Mouse (Mus musculus): ENCODE measurements around the gene Tfap4. TPM values are rescaled to one million over a fixed set of nuclear protein-coding genes. Genes with fewer than 3 reads are reported as not detected.

Tfap4 gene
- polyA plus RNA-seq, 2 experiments: 4.6 to 6.9 TPM

DNA sequence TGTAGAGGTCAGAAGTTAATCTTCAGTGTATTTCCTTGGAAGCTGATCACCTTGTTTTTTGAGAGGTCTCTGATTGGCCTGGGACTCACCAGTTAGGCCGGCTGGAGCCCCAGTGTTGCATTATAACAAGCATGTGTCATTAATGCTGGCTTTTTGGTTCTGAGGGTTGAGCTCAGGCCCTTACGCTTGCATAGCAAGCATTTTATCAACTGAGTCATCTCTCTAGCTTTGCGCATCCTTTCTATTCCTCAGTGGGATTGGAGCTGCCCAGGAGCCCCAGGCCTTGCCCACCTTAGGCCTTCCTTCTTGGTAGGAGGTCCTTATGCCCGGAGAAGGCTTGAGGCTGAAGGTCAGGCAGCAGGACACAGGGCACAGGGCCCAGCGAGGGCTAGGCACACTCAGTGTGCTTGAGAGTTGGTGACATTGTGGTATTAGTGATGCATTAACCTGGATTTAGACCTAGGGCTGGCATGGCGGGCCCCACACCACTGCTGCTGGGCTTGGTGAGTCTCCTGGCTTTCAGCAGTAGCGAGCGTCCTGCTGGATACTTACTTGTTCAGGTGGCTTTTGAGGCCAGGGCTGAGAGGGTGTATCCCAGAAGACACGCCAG is 41.2 kb upstream of the Tfap4 start:
- TF ChIP-seq CTCF (IDR thresholded peaks at IDR 0.05; ENCODE audit: low read depth): no peak
- TF ChIP-seq EP300 (IDR thresholded peaks at IDR 0.05; ENCODE audit: low read depth): no peak
- Histone ChIP-seq H3K9me3 (ENCODE audit: control insufficient read depth, low read length) (no peaks in the 10 kb centered on the region), H3K27ac (no peak overlapping the region), H3K4me3 (ENCODE audit: insufficient read depth in 1 of 2, low read depth in 2 of 2, low read length in 2 of 2) (no peak overlapping the region), H3K36me3 (replicated peaks; ENCODE audit: control insufficient read depth, insufficient read depth, low read depth) (no peaks in the 10 kb centered on the region), H3K27me3 (ENCODE audit: control insufficient read depth, insufficient read depth, low read length) (peaks cover 8% of the 10 kb centered on the region; the same call in 1 of the 2 replicates), H3K4me1 (replicated peaks; ENCODE audit: control insufficient read depth in 2 of 2, insufficient read depth in 2 of 2, low read length in 1 of 2) (peaks cover 0 to 11% of the 10 kb centered on the region in 2 experiments; a peak in 2 of 4 replicates), H3K9ac (replicated peaks) (no peak overlapping the region), H3K4me2 (ENCODE audit: low read depth) (no peak overlapping the region)
- ATAC-seq (ENCODE audit: insufficient read depth) (no peak), DNase-seq (ENCODE audit: low read depth in 3 of 3, low spot score in 3 of 3) (no peak)
- WGBS (ENCODE audit: insufficient replicate concordance): 55% methylated on average over 9 of the region's 9 CpGs

DNA sequence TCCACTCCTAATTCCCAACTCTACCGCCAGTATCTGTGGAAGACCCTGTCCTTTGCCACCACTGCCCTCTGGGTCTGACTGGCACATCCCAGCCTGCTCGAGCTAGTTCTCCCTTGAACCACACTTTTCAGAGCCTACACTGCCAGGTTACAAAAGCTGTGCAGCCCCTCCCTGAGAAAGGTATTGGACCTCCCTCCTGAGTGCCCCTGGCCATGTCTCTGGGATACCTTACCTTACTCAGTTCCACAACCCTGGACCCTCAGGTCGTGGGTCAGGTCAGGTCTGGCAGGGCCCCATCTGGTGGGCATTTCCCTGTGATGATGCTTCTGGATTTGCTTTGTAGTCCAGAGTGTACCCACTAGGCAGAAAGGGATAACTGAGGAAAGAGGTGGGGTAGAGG is 40.0 kb upstream of the Tfap4 start:
- ATAC-seq (ENCODE audit: insufficient read depth): no peak
- no peak overlapping the region for H3K27ac ChIP-seq

DNA sequence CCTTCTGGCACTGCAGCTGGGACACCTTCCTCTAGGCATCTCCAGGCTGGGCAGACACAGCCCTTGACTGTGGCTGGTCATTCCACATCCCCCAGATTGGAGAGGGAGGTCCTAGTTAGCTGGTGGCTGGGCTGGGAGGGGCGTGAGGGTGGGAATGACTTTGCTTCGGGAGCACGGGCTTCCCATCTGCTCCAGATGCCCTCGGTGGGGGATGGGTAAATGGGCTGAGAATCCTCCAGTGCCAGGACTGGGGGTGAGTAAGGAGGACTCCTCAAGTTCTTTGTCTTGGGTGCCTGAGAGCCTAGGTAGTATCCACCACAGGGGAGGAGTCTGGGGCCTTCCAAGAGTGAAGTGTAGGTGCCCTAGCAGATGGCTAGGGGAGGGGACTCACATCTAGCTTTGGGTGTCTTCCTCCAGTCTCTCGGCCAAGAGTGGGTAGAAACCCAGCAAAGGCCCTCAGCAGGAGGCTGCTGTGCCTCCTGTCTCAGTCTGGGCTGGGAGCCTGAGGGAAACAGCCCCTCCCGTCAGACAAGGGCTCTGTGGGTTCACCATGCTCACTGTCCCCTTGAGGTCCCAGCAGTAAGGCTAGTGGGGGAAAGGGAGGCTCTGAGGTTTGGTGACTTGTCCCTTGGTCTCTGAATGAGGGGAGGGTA is 39.4 kb upstream of the Tfap4 start:
- H3K27ac ChIP-seq: no peak overlapping the region
- no peak for ATAC-seq (ENCODE audit: insufficient read depth)
- no peak overlapping the region for H3K4me3 ChIP-seq (ENCODE audit: insufficient read depth in 1 of 2, low read depth in 2 of 2, low read length in 2 of 2)
- TF ChIP-seq EP300 (IDR thresholded peaks at IDR 0.05; ENCODE audit: low read depth) (no peak), CTCF (IDR thresholded peaks at IDR 0.05; ENCODE audit: low read depth) (no peak)
- no peak overlapping the region for H3K4me2 ChIP-seq (ENCODE audit: low read depth)
- H3K4me1 ChIP-seq (replicated peaks; ENCODE audit: control insufficient read depth in 2 of 2, insufficient read depth in 2 of 2, low read length in 1 of 2): peaks cover 0 to 8% of the 10 kb centered on the region in 2 experiments; a peak in 2 of 4 replicates
- no peak for DNase-seq (ENCODE audit: low read depth in 3 of 3, low spot score in 3 of 3)
- peaks cover 26% of the 10 kb centered on the region for H3K27me3 ChIP-seq (ENCODE audit: control insufficient read depth, insufficient read depth, low read length)
- H3K9me3 ChIP-seq (ENCODE audit: control insufficient read depth, low read length): no peaks in the 10 kb centered on the region
- 55% methylated on average over 6 of the region's 6 CpGs for WGBS (ENCODE audit: insufficient replicate concordance)
- no peaks in the 10 kb centered on the region for H3K36me3 ChIP-seq (replicated peaks; ENCODE audit: control insufficient read depth, insufficient read depth, low read depth)
- H3K9ac ChIP-seq (replicated peaks): no peak overlapping the region

More for the DNA sequence above, 40.0 kb upstream of the Tfap4 start:
- H3K4me2 ChIP-seq (ENCODE audit: low read depth): no peak overlapping the region
- peaks cover 20% of the 10 kb centered on the region for H3K27me3 ChIP-seq (ENCODE audit: control insufficient read depth, insufficient read depth, low read length)
- peaks cover 0 to 8% of the 10 kb centered on the region in 2 experiments; a peak in 2 of 4 replicates for H3K4me1 ChIP-seq (replicated peaks; ENCODE audit: control insufficient read depth in 2 of 2, insufficient read depth in 2 of 2, low read length in 1 of 2)
- TF ChIP-seq EP300 (IDR thresholded peaks at IDR 0.05; ENCODE audit: low read depth) (no peak), CTCF (IDR thresholded peaks at IDR 0.05; ENCODE audit: low read depth) (no peak)
- H3K9me3 ChIP-seq (ENCODE audit: control insufficient read depth, low read length): no peaks in the 10 kb centered on the region
- DNase-seq (ENCODE audit: low read depth in 3 of 3, low spot score in 3 of 3): no peak
- H3K4me3 ChIP-seq (ENCODE audit: insufficient read depth in 1 of 2, low read depth in 2 of 2, low read length in 2 of 2): no peak overlapping the region
- no peak overlapping the region for H3K9ac ChIP-seq (replicated peaks)
- WGBS (ENCODE audit: insufficient replicate concordance): 70% methylated on average over 3 of the region's 3 CpGs
- no peaks in the 10 kb centered on the region for H3K36me3 ChIP-seq (replicated peaks; ENCODE audit: control insufficient read depth, insufficient read depth, low read depth)

DNA sequence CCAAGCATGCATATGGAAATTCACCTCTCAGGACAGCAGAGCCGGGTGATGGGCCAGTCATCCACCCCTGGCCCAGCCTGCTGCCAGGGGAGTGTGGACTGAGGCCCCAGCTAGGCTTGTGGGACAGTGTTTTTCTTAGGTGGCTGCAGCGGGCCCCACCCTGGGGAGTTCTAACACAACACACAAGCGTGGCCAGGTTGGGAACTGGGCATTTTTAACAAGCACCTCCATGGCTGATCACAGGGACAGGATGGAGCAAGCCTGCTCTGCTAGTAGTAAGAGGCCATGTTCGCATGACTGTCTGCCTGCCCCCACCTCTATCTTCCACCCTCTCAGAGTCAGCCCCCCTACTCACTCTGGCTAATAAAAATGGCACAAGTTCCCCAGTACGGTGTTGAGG is 38.4 kb upstream of the Tfap4 start:
- Histone ChIP-seq H3K4me3 (ENCODE audit: insufficient read depth in 1 of 2, low read depth in 2 of 2, low read length in 2 of 2) (no peak overlapping the region), H3K4me2 (ENCODE audit: low read depth) (no peak overlapping the region), H3K4me1 (replicated peaks; ENCODE audit: control insufficient read depth in 2 of 2, insufficient read depth in 2 of 2, low read length in 1 of 2) (peaks cover 0 to 8% of the 10 kb centered on the region in 2 experiments; a peak in 2 of 4 replicates), H3K9ac (replicated peaks) (no peak overlapping the region), H3K27ac (no peak overlapping the region), H3K9me3 (ENCODE audit: control insufficient read depth, low read length) (no peaks in the 10 kb centered on the region), H3K27me3 (ENCODE audit: control insufficient read depth, insufficient read depth, low read length) (peaks cover 36% of the 10 kb centered on the region), H3K36me3 (replicated peaks; ENCODE audit: control insufficient read depth, insufficient read depth, low read depth) (no peaks in the 10 kb centered on the region)
- TF ChIP-seq EP300 (IDR thresholded peaks at IDR 0.05; ENCODE audit: low read depth): no peak
- no peak for TF ChIP-seq CTCF (IDR thresholded peaks at IDR 0.05; ENCODE audit: low read depth)
- WGBS (ENCODE audit: insufficient replicate concordance): 59% methylated on average over 5 of the region's 5 CpGs
- DNase-seq (ENCODE audit: low read depth in 3 of 3, low spot score in 3 of 3) (no peak), ATAC-seq (ENCODE audit: insufficient read depth) (no peak)

DNA sequence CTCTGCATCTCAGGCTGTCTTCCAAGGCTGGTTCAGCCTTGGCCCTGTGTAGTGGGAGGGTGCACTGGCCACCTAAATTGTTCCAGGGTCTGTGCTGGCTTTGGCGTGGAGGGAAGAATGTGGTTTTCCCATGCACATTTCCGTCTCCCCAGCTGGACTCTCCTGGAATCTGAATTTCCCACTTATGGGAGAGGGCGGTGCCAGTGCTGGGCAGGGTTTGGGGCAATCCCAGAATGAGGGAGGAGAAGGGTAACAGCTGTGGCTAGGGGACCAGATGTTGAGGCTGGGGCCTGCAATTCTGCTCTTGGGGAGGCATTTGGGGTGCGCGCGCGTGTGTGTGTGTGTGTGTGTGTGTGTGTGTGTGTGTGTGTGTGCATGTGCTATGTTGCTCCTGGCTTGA is 37.6 kb upstream of the Tfap4 start:
- Histone ChIP-seq H3K27me3 (ENCODE audit: control insufficient read depth, insufficient read depth, low read length) (peaks cover 43% of the 10 kb centered on the region), H3K9me3 (ENCODE audit: control insufficient read depth, low read length) (no peaks in the 10 kb centered on the region), H3K4me1 (replicated peaks; ENCODE audit: control insufficient read depth in 2 of 2, insufficient read depth in 2 of 2, low read length in 1 of 2) (peaks cover 0 to 2% of the 10 kb centered on the region in 2 experiments; a peak in 1 of 4 replicates), H3K27ac (no peak overlapping the region), H3K36me3 (replicated peaks; ENCODE audit: control insufficient read depth, insufficient read depth, low read depth) (no peaks in the 10 kb centered on the region), H3K4me2 (ENCODE audit: low read depth) (no peak overlapping the region), H3K4me3 (ENCODE audit: insufficient read depth in 1 of 2, low read depth in 2 of 2, low read length in 2 of 2) (no peak overlapping the region), H3K9ac (replicated peaks) (no peak overlapping the region)
- no peak for TF ChIP-seq CTCF (IDR thresholded peaks at IDR 0.05; ENCODE audit: low read depth)
- no peak for TF ChIP-seq EP300 (IDR thresholded peaks at IDR 0.05; ENCODE audit: low read depth)
- 65% methylated on average over 7 of the region's 7 CpGs for WGBS (ENCODE audit: insufficient replicate concordance)
- ATAC-seq (ENCODE audit: insufficient read depth): no peak
- DNase-seq (ENCODE audit: low read depth in 3 of 3, low spot score in 3 of 3): no peak

All from liver, embryonic 14.5 days (tissue).